Mouse (Mus musculus): ENCODE results near the gene Insr.
"Not testable (repeated sequence)": the region's sequence is repeated elsewhere in the genome, so short reads cannot be mapped to it uniquely, and the experiment has no call there.

Insr gene

DNA sequence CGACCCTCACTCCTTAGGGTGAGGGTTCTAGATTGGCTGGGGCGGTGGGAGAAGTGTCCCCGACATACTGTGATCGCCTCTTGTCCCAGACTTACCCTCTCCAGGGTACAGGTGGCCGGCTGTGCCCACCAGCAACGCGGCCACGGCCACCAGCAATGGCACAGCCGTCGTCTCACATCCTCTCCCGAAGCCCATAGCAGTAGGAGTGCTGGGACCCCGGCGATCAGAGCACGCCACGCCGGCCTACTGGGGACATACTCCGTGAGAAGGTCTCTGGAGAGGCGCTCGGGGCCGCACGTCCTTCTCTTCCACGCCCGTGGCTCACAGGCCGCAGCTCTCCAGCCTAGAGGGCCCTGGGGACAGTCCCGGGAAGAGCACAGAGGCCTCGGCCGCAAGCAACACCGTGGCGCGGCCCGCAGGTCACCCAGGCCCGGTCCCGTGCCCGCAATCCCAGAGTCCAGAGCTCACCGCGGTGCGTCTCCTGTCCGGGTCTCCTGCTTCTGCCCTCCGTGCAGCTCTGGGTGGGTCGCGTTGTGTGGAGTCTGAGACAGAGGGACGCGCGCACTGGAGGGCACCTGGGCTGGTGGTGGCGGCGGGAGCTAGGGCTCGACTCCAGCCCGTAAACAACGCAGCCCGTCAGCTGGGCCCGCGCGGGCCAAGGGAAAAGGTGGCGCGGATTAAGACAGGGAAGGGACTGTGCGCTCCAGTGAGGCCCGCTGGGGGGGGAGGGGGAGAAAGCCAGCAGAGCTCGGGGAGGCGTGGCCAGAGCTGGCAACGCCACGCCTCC, at the start of gene Insr:
Gene Insr, minus strand, starts transcription at position 684 of the 787 bp plus-strand sequence.
- peak; percentile 97 for DNase-seq

DNA sequence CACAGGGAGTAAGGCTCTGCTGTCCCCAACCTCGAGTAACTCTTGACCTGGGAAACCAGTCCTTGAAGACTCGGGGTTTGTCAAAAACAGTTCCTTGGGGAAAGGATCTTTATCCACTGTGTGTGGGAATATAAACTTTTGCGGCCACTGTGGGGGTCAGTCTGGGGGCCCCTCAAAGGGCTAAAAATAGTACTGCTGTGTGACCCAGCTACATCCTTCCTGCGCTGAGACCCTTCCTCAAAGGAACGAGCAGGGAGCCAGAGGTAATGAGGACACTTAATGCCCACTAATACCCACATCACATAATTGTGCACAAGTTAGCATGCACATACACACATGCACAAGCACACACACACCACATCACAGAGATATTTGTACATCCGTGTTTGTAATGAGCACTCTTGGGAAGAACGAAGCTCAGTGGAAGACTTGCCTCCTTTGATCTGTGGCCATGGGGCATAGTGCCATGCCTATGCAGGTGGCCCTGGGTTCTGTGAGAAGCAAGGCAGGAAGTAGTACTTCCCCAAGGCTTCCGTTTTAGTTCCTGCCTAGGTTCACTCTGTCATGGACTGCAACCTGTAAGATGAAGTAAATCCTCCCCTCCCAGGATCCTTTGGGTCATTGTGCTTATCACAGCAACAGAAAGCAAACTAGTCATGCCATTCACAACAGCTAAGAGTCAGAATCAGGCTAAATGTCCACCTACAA, 48.3 kb upstream of the Insr start:
- no peak for DNase-seq

DNA sequence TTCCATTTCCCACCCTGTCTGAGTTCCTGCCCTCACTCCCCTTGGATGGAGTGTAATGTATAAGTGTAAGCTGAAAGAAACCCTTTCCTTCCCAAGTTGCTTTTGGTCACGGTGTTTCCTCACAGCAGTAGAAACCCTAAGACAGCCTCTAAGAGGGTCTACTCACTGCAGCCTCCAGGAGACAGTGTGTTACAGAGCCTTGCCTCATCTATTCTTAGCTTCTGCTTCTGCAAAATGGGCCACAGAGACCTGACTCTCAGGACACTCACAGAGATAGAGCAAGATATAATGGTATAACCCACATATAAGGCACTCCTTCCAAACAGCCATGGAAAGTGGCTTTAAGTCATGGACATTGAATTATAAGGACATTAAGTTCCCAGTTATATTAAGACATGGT, 47.6 kb upstream of the Insr start:
- DNase-seq: no peak

DNA sequence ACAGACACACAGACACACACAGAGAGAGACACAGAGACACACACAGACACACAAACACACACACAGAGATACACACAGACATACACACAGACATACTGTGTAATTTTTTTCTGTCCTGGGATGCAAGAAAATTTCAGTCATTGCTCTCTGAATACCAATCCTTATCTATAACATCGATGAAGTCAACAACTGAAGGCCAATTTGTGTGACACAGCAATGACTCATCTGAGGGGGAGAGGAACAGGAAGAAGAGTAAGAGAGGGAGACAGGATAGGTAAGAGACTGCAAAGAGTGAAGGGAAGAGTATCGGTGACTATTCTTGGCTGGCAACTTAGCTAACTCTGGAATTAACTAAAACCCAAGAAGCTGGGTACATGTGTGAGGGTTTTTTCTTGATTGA, 44.8 kb upstream of the Insr start:
- DNase-seq: no peak

DNA sequence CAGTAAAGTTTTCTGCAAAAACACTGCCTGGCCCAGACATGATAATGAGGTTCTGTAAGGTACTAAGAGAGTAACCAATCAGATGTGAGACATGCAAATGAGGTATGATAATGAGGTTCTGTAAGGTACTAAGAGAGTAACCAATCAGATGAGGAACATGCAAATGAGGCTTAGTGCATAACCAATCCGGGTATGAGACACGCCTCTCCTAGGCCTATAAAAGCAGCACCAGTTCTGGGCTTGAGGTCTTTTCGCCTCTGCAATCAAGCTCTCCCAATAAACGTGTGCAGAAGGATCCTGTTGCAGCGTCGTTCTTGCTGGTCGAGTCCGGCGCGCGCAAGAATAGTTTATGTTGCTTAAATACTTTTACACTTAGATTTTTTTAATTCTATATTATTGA, 39.9 kb upstream of the Insr start:
- DNase-seq: not testable (repeated sequence)

- no peak for DNase-seq
These were observed 37.2 kb upstream of the Insr start for GRCm38 (mm10) chr8:3316585-3316984.

DNA sequence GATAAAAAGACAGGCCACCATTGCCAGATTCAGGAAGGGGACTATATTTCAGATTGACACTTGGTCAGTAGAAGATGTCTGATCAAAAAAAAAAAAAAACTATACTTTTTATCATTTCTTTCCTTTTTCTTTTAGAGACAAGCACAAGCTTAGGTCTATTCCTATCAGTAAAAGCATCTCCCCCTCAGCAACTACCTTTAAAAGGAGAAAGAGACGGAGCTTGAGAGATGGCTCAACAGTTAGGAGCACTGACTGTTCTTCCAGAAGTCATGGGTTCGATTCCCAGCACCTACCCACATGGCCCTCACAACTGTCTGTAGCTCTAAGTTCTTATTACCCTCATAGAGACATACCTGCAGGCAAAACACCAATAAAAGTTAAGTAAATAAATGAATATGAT, 34.9 kb upstream of the Insr start:
- no peak for DNase-seq

GRCm38 (mm10) chr8:3313843-3314242, 34.4 kb upstream of the Insr start:
- no peak for DNase-seq

- not testable (repeated sequence) for DNase-seq
These were observed 34.0 kb upstream of the Insr start for GRCm38 (mm10) chr8:3313417-3313816.

DNA sequence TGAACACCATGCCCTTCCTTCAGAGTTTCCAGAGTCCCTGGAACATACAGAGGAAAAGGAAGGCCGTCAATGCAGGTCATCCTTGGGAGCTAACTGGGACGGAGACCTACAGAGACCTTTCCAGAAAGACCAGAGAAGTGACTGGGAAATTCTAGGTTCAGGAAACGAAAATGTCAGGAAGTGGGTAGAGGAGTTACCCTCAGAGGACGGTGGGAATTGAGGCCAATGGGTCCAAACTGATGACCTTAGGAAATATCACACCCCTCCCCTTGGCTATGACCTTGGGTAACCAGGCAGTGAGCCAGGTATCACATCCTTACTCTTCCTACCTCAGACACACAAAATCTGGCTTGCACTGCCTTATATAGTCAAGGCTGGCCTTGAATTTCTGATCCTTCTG, 32.1 kb upstream of the Insr start:
- no peak for DNase-seq

DNA sequence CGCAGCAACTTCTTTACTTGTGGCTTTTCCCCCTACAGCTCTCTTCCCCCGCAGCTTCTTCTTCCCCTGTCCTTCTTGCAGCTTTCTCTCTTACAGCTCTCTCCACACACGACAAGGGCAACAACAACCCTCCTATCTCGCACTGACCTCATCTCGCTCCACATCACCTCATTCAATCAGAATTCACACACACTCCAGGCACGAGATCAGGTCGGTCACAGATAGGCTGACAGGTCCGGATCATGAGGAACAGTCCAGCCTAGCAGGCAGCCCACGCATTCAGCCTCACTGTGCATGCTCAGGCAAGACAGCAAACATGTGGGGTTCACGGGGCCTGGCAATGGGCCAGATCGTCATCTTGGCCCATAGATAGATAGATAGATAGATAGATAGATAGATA, 30.2 kb upstream of the Insr start:
- no peak for DNase-seq

GRCm38 (mm10) chr8:3308205-3308800, 28.9 kb upstream of the Insr start:
- not testable (repeated sequence) for DNase-seq

DNA sequence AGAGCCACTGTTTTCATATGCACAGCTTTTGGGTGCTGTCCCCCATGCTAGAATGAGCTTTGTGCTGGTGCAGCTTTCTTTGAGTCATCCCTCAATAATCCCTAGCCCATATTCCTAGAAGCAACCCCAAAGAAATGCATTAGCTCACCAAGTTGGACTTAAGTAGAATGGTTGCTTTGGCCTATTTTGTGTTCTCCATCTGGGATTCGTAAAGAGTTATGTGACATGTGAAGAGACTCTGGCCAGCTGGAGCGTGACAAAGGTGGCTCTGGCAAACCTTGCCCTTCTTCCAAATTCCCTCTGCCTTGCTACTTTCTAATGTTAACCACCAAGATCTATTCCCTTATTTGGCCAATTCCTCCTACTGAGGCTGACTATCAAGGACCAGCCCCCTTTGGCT, 22.7 kb upstream of the Insr start:
- no peak for DNase-seq

DNA sequence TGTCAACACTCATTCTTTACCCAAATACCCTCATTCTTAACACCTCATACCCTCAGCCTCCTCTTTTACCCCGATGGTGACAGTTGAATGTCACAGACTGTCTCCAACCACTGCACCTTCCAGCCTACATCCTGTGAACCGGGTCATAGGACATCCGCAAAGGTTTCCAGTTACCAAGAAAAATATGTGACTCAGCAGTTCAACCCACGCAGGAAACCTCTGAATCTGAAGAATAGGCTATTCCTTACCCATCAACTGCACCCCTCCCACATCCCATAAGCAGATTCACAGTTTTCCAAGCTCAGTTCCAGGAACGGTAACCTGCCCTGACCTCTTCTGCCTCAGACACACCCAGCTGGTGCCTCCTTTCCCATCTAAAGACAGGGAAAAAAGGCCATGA, 19.9 kb upstream of the Insr start:
- no peak for DNase-seq

- DNase-seq: no peak
These were observed 6.4 kb upstream of the Insr start for GRCm38 (mm10) chr8:3285824-3286223.

- no peak for DNase-seq
These were observed 5.2 kb upstream of the Insr start for GRCm38 (mm10) chr8:3284656-3285055.

GRCm38 (mm10) chr8:3281296-3281695, 1.9 kb upstream of the Insr start:
- DNase-seq: no peak

DNA sequence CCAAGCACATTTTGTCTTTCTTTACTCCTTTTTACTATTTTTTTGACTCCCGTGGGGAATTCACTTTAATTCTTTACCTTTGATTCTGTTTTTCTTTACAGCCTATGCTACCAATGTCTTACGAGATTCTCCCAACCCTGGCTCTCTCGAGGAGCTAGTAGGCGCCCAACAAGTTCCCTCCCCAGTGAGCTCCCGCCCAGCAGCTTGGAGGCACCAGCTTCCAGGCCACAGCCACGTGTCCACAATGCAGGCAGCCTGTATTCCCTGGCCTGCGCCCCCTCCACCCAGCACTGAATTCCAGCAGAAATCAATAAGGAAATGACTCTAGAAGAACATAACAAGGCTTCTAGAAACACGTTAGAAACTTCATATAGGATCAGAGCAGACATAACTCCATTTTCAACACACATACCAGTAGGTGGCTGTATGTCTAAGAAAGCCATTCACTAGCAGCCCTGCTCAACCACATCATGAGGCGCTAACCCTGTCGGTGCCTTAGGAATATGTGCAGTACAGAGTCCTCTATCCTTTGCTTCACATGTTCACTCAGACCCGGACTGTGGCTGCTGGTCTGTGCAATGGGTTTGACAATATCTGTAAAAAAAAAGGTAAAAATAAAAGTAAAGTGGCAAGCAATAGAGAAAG, 971 bp upstream of the Insr start:
- peak; percentile 12 to 20 for DNase-seq

GRCm38 (mm10) chr8:3279721-3280077, 282 bp upstream of the Insr start:
- no peak for DNase-seq

- peak in 1 of 2 experiments; percentile 24 for DNase-seq
These were observed 1.1 kb downstream of the Insr start for GRCm38 (mm10) chr8:3278181-3278820.

- no peak for DNase-seq
These were observed 2.2 kb downstream of the Insr start for GRCm38 (mm10) chr8:3277266-3277665.

DNA sequence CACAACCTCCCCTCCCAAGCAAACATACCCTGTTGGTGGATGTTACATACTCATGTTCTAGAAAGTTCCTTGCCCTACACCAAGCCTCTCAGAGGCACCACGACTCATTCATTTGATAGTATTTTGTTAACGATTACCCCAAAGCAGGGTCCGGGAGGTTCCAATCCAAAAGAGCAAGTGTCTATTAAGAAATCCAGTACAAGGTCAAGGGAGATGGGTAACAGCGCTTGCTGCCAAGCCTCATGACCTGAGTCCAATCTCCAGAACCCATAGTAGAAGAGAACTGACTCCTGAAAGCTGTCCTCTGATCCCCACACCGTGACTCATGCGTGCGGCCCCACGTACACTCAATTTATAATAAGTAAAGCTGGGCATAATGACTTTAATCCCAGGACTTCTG, 3.4 kb downstream of the Insr start:
- no peak for DNase-seq

DNA sequence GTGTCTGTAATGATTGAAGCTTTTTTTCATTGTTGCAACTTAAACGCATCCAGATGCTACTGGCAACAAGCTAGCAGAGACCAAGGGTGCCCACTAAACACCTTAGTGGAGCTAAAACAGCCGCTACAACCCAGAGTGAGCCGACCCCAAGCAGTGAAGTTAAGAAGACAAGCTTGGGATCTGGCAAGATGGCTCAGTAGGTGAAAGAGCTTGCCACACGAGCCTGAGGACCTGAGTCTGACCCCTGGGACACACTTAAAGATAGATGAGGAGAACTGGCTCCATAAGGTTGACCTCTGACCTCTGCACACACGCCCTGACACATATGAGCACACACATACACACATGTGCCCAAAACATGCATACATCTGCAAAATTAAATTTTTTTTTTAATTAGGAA, 4.2 kb downstream of the Insr start:
- DNase-seq: no peak

Data from cerebellum, postnatal 14 days (tissue).